Mouse (Mus musculus) G1E (cell line): ENCODE measurements around the gene Zfp146. TPM values are rescaled to one million over a fixed set of nuclear protein-coding genes. Genes with fewer than 3 reads are reported as not detected.

Source experiments
- ATAC-seq: 2 replicates; pipeline ENCODE4 v1.8.0; 2016; ENCODE audit warnings: mild to moderate bottlenecking; ENCODE audit not compliant: insufficient number of reproducible peaks, poor library complexity, low FRiP score, severe bottlenecking; ENCODE audit errors: extremely low read depth
- DNase-seq: peaks from one replicate; pipeline ENCODE4 v3.0.0; 2012; ENCODE audit warnings: low spot score
- H3K27me3 ChIP-seq: 2 replicates; pipeline ENCODE4 v1.6.1; 2012; ENCODE audit warnings: mild to moderate bottlenecking, low read length, inconsistent platforms; ENCODE audit not compliant: insufficient read depth
- H3K36me3 ChIP-seq: replicated peaks from 2 replicates; pipeline ENCODE3; 2012; ENCODE audit warnings: mild to moderate bottlenecking, inconsistent platforms
- H3K4me1 ChIP-seq: 2 replicates; pipeline ENCODE4 v1.6.1; 2012; ENCODE audit warnings: low read depth, low read length, inconsistent platforms, mixed read lengths; ENCODE audit not compliant: insufficient read depth
- H3K4me3 ChIP-seq: 2 replicates; pipeline ENCODE4 v1.5.1; 2012; ENCODE audit warnings: low read depth, mild to moderate bottlenecking, inconsistent platforms, low read length, moderate library complexity, mixed read lengths
- H3K9me3 ChIP-seq: replicated peaks from 2 replicates; pipeline ENCODE4 v1.6.1; 2012; ENCODE audit warnings: inconsistent platforms
- CTCF ChIP-seq: IDR thresholded peaks from 2 replicates; pipeline ENCODE4 v1.5.1; 2012; ENCODE audit warnings: low read depth, low read length, inconsistent platforms, mixed read lengths
- GATA1 ChIP-seq: IDR thresholded peaks from 2 replicates; pipeline ENCODE4 v1.6.1; 2012; ENCODE audit warnings: borderline replicate concordance, low read length, inconsistent platforms, mixed read lengths
- GATA2 ChIP-seq: IDR thresholded peaks from 2 replicates; pipeline ENCODE4 v1.6.1; 2012; ENCODE audit warnings: low read depth, low read length, inconsistent platforms, borderline replicate concordance
- POLR2AphosphoS5 ChIP-seq: IDR thresholded peaks from 2 replicates; pipeline ENCODE4 v1.6.1; 2012; ENCODE audit warnings: low read depth, low read length, inconsistent platforms; ENCODE audit not compliant: insufficient replicate concordance
- TAL1 ChIP-seq: conservative IDR thresholded peaks from 2 replicates; pipeline ENCODE4 v1.6.1; 2012; ENCODE audit warnings: low read depth, low read length, inconsistent platforms, mixed read lengths
- polyA plus RNA-seq: library from polyadenylated mRNA; stranded (reverse); fragments of >175 nt; gene quantifications from 2 replicates; pipeline ENCODE4 v1.2.3, GENCODE M21; 2012
- total RNA-seq, 2 experiments: library from RNA; stranded (forward) in 1 of 2; stranded (reverse) in 1 of 2; fragments of 200-1000 nt in 1 of 2; fragments of >200 nt in 1 of 2; fragmentation: Nextera tagmentation in 1 of 2; gene quantifications; 2 replicates each; pipeline ENCODE4 v1.2.3; 2014 to 2017

Zfp146 gene
- total and polyA plus RNA-seq, 3 experiments, result 12.7 to 124 (median 77.9) TPM

DNA sequence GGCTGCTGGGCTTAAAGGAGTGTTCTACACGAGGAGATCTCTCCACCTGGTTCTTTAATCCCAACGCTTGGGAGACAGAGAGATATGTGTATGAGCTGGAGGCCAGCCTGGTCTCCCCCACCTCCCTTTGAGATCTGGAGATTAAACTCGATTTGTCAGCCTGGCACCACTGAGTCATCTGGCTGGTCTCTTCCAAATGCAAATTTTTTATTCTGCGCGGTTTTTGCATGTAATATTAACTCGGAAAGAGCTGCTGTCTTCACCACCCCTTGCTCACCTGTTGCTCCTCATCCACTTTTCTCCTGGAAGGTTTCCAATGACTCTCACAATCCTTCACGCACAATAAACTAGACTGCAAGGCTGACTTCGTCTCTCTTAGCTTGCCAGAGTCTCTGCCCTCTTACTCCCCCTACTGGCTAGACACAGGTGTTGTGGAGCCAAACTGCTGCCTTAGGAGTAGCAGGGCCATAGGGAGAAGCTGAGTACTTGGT, 29.0 kb upstream of the Zfp146 start, which contains the start of gene Capns1:
Gene Capns1 (minus strand): TSS at position 331 of the 491 bp plus-strand sequence.
- Histone ChIP-seq H3K36me3 (peaks cover 7% of the 10 kb centered on the region), H3K9me3 (no peaks in the 10 kb centered on the region), H3K27me3 (peaks cover 3% of the 10 kb centered on the region; the same call in 1 of the 2 replicates), H3K4me3 (no peak within 1 kb of the TSS), H3K4me1 (peaks cover 31% of the 10 kb centered on the region)
- ATAC-seq (peak; percentile 50; the same call in 1 of the 2 replicates), DNase-seq (peak; percentile 69)
- TF ChIP-seq GATA1, result no peak
- no peak for TF ChIP-seq POLR2AphosphoS5
- TF ChIP-seq GATA2, result no peak
- TF ChIP-seq CTCF, result peak; percentile 80
- TF ChIP-seq TAL1, result no peak

DNA sequence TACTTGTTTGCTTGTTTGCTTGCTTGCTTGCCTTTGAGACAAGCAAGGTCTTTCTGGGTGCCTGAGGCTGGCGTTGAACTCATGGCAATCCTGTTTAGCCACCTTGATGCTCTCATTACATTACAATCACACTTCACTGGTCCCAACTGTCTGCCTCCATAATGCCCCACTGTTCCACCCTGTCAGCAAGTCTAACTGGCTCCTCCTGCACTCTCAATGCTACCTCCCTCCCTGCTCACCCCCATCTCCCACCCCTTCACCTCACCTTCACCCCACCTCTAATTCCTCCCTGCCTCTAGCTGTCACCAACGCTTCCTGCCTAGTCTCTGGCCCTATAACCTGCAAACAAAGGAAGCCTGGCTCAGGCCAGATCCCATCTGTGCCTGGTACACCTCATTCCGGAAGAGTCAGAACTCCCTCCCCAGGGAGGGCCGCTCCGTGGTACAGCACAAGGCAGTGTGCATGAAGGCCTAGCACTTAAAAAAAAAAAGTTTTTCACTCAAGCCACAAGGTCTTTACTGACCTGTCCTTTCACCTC, 28.1 kb upstream of the Zfp146 start:
- Histone ChIP-seq H3K9me3 (no peaks in the 10 kb centered on the region), H3K27me3 (peaks cover 3% of the 10 kb centered on the region; the same call in 1 of the 2 replicates), H3K36me3 (peaks cover 16% of the 10 kb centered on the region), H3K4me3 (no peak overlapping the region), H3K4me1 (peaks cover 40% of the 10 kb centered on the region)
- no peak for ATAC-seq
- DNase-seq, result no peak
- TF ChIP-seq GATA2, result no peak
- TF ChIP-seq GATA1, result no peak
- no peak for TF ChIP-seq TAL1
- no peak for TF ChIP-seq CTCF
- no peak for TF ChIP-seq POLR2AphosphoS5

DNA sequence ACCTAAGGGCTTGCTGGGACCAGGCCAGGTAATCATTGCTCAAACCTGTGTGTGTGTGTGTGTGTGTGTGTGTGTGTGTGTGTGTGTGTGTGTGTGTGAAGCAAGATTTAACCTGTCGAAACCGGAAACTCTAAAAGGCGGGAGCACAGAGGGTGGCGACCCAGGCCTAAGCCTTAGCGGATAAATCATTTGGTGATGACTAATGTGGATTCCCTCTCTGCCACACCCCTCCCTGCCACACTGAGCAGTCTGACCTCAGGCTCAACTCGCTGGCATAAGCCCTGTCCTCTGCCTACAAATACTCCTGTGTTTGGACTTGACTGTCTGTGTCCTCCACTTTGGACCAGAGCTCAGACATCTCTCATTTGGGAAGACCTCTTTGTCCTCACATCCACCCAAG, 26.6 kb upstream of the Zfp146 start:
- ATAC-seq (no peak), DNase-seq (no peak)
- Histone ChIP-seq H3K27me3 (peaks cover 3% of the 10 kb centered on the region; the same call in 1 of the 2 replicates), H3K4me1 (peaks cover 41% of the 10 kb centered on the region), H3K4me3 (no peak overlapping the region), H3K9me3 (no peaks in the 10 kb centered on the region), H3K36me3 (peaks cover 30% of the 10 kb centered on the region)
- TF ChIP-seq CTCF (no peak), GATA2 (no peak), POLR2AphosphoS5 (no peak), GATA1 (no peak), TAL1 (no peak)

DNA sequence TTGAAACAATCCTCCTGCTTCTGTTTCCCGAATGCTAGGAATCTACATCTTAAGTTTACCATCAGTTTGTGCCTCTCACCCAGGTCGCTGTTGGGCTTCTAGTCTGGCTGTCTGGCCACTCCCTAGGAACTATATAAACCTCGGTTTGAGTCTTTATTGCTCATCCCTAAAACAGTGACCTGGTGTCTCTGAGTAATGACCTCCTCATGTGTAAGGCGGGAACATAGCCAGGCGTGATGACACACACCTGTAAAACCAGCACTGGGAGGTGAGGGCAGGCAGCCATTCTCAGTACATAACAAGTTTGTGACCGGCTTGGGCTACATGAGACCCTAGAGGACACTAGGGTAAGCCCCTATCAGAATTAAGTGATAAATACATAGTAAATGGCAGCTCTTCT, 25.9 kb upstream of the Zfp146 start:
- no peak for ATAC-seq
- Histone ChIP-seq H3K27me3 (peaks cover 3% of the 10 kb centered on the region; the same call in 1 of the 2 replicates), H3K4me1 (peaks cover 41% of the 10 kb centered on the region), H3K36me3 (peaks cover 38% of the 10 kb centered on the region), H3K4me3 (peak overlapping the region; percentile 80; the same call in 1 of the 2 replicates), H3K9me3 (no peaks in the 10 kb centered on the region)
- TF ChIP-seq TAL1 (no peak), GATA2 (no peak)
- no peak for DNase-seq

DNA sequence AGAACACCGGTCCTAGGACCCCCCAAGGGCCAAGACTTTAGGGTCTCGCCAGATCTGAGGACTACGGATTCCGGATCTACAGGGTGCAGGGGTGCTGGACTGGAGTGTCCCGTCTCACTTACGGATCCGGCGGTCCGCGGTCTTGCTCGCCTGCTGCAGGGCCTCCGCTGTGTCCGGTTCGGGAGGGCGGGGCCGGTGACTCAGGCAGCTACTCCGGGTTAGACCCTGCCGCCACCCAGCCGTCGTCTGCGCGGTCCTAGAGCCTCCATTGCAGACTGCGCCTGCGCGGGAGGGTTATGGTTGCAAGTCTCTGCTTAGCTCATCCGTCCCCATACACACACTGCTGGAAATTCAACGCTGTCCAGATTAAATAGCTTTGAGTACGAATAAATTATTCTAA, 25.3 kb upstream of the Zfp146 start:
- Histone ChIP-seq H3K4me1 (peaks cover 41% of the 10 kb centered on the region), H3K36me3 (peaks cover 43% of the 10 kb centered on the region), H3K9me3 (no peaks in the 10 kb centered on the region), H3K27me3 (no peaks in the 10 kb centered on the region; the same call in 1 of the 2 replicates), H3K4me3 (peak overlapping the region; percentile 80)
- peak; percentile 77 for ATAC-seq
- DNase-seq, result peak; percentile 88
- TF ChIP-seq POLR2AphosphoS5 (no peak), GATA1 (no peak), TAL1 (no peak), CTCF (no peak), GATA2 (no peak)

DNA sequence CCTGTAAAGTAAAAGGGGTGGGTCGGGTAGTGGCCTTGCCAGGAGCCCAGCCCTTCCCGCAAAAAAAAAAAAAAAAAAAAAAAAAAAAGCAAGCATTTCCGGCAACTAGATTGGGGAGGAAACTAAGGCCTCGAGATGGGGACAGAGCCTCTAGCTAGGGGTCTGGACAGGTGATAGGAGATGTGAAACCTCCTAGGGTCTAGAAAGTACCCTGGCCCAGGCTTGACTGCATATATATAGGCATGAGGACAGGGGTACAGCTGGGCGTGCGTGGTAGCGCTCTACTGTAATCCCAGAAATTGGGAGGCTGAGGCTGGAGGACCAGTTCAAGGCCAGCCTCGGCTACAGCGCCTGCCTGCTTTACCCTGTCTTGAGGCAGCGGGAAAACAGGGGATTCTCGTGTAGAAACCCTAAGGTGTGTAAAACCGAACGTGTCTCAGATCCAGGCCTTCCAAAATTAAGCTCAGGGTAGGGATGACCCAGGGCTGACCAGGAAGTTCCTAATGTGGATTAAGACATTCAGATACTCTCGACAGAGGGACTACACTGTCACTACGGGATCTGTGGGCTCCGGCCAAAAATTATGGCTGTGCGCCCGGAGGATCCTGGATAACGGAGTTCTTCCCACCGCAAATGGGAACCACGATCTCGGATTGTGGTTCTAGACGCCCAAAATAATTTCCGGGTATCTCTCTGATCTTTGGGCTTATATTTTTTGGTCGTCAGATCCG, 24.7 kb upstream of the Zfp146 start:
- Histone ChIP-seq H3K4me3 (peak overlapping the region; percentile 80), H3K4me1 (peaks cover 41% of the 10 kb centered on the region), H3K36me3 (peaks cover 47% of the 10 kb centered on the region), H3K27me3 (no peaks in the 10 kb centered on the region), H3K9me3 (no peaks in the 10 kb centered on the region)
- peak; percentile 69 for DNase-seq
- TF ChIP-seq GATA1, result no peak
- TF ChIP-seq GATA2, result no peak
- no peak for TF ChIP-seq POLR2AphosphoS5
- no peak for TF ChIP-seq CTCF
- TF ChIP-seq TAL1, result no peak
- ATAC-seq, result 0 out of 2 replicates have a peak, but pooled peaks have one; percentile 6
